Mouse (Mus musculus): ENCODE results near the gene Sebox. TPM values are rescaled to one million over a fixed set of nuclear protein-coding genes. Genes with fewer than 3 reads are reported as not detected.
A peak's percentile ranks its signal among the peaks of the same experiment; 100 is the strongest.

Sebox gene
- polyA plus RNA-seq, 1 experiment: not detected

DNA sequence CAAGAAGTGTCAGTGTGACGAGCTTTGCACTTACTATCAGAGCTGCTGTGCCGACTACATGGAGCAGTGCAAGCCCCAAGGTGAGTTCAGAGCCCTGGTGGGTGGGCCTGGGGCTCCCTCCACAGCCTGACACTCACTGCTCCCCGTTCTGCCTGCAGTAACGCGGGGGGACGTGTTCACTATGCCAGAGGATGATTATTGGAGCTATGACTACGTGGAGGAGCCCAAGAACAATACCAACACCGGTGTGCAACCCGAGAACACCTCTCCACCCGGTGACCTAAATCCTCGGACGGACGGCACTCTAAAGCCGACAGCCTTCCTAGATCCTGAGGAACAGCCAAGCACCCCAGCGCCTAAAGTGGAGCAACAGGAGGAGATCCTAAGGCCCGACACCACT is 3.7 kb upstream of the Sebox start:
- TF ChIP-seq CTCF (IDR thresholded peaks at IDR 0.05; ENCODE audit: low read depth, low read length): no peak
- TF ChIP-seq POLR2A (IDR thresholded peaks at IDR 0.05; ENCODE audit: insufficient read depth, low read length): no peak
- TF ChIP-seq EP300 (IDR thresholded peaks at IDR 0.05; ENCODE audit: insufficient read depth, low read depth, low read length): no peak
- no peak overlapping the region for H3K9ac ChIP-seq (ENCODE audit: low read depth, poor library complexity, severe bottlenecking)
- no peak overlapping the region for H3K4me3 ChIP-seq (ENCODE audit: low read depth, low read length)
- no peaks in the 10 kb centered on the region for H3K36me3 ChIP-seq (ENCODE audit: control insufficient read depth, insufficient read depth, low read length, poor library complexity, severe bottlenecking)
- H3K27ac ChIP-seq (ENCODE audit: insufficient read depth, low read length): no peak overlapping the region
- no peaks in the 10 kb centered on the region for H3K9me3 ChIP-seq (replicated peaks; ENCODE audit: control insufficient read depth, insufficient read depth, low read length, poor library complexity, severe bottlenecking)
- H3K4me1 ChIP-seq (ENCODE audit: control insufficient read depth, insufficient read depth, low read length): no peaks in the 10 kb centered on the region
- no peaks in the 10 kb centered on the region for H3K27me3 ChIP-seq (ENCODE audit: control insufficient read depth, insufficient read depth, low read length, poor library complexity, severe bottlenecking)

DNA sequence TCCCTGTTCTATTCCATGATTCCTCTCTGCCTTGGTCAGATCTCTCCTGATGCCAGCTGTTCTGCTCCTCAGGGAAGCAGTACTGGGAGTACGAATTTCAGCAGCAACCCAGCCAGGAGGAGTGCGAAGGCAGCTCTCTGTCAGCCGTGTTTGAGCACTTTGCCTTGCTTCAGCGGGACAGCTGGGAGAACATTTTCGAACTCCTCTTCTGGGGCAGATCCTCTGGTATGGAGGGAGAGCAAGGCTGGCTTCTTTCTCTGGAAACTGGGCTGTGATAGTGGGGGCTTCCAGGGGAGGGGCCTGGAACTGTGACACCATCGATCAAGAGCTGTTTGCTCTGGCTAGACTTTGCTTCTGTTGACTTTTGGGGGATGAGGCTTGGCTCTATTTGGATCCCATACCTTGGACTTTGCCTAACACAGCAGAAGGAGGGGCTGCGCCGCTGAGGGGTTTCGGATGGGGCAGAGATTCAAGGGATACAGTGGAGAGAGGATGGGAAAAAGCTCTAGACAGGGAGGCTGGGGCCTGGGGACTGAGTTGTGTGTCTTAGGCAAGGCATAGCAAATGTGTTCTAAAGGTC is 2.5 kb upstream of the Sebox start:
- Histone ChIP-seq H3K27ac (ENCODE audit: insufficient read depth, low read length) (no peak overlapping the region), H3K4me1 (ENCODE audit: control insufficient read depth, insufficient read depth, low read length) (no peaks in the 10 kb centered on the region), H3K36me3 (ENCODE audit: control insufficient read depth, insufficient read depth, low read length, poor library complexity, severe bottlenecking) (peaks cover 4% of the 10 kb centered on the region; the same call in 1 of the 2 replicates), H3K9me3 (replicated peaks; ENCODE audit: control insufficient read depth, insufficient read depth, low read length, poor library complexity, severe bottlenecking) (no peaks in the 10 kb centered on the region), H3K27me3 (ENCODE audit: control insufficient read depth, insufficient read depth, low read length, poor library complexity, severe bottlenecking) (no peaks in the 10 kb centered on the region), H3K9ac (ENCODE audit: low read depth, poor library complexity, severe bottlenecking) (no peak overlapping the region), H3K4me3 (ENCODE audit: low read depth, low read length) (no peak overlapping the region)
- TF ChIP-seq CTCF (IDR thresholded peaks at IDR 0.05; ENCODE audit: low read depth, low read length) (no peak), POLR2A (IDR thresholded peaks at IDR 0.05; ENCODE audit: insufficient read depth, low read length) (no peak), EP300 (IDR thresholded peaks at IDR 0.05; ENCODE audit: insufficient read depth, low read depth, low read length) (no peak)

DNA sequence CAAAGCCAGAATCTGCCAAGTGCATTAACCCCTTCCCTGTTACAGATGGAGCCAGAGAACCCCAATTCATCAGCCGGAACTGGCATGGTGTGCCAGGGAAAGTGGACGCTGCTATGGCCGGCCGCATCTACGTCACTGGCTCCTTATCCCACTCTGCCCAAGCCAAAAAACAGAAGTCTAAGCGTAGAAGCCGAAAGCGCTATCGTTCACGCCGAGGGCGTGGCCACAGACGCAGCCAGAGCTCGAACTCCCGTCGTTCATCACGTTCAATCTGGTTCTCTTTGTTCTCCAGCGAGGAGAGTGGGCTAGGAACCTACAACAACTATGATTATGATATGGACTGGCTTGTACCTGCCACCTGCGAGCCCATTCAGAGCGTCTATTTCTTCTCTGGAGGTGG is 1.7 kb upstream of the Sebox start:
- H3K4me3 ChIP-seq (ENCODE audit: low read depth, low read length): no peak overlapping the region
- H3K9ac ChIP-seq (ENCODE audit: low read depth, poor library complexity, severe bottlenecking): no peak overlapping the region
- no peaks in the 10 kb centered on the region for H3K27me3 ChIP-seq (ENCODE audit: control insufficient read depth, insufficient read depth, low read length, poor library complexity, severe bottlenecking)
- H3K9me3 ChIP-seq (replicated peaks; ENCODE audit: control insufficient read depth, insufficient read depth, low read length, poor library complexity, severe bottlenecking): no peaks in the 10 kb centered on the region
- TF ChIP-seq CTCF (IDR thresholded peaks at IDR 0.05; ENCODE audit: low read depth, low read length) (no peak), POLR2A (IDR thresholded peaks at IDR 0.05; ENCODE audit: insufficient read depth, low read length) (no peak), EP300 (IDR thresholded peaks at IDR 0.05; ENCODE audit: insufficient read depth, low read depth, low read length) (no peak)
- H3K4me1 ChIP-seq (ENCODE audit: control insufficient read depth, insufficient read depth, low read length): no peaks in the 10 kb centered on the region
- peaks cover 10% of the 10 kb centered on the region for H3K36me3 ChIP-seq (ENCODE audit: control insufficient read depth, insufficient read depth, low read length, poor library complexity, severe bottlenecking)
- no peak overlapping the region for H3K27ac ChIP-seq (ENCODE audit: insufficient read depth, low read length)

DNA sequence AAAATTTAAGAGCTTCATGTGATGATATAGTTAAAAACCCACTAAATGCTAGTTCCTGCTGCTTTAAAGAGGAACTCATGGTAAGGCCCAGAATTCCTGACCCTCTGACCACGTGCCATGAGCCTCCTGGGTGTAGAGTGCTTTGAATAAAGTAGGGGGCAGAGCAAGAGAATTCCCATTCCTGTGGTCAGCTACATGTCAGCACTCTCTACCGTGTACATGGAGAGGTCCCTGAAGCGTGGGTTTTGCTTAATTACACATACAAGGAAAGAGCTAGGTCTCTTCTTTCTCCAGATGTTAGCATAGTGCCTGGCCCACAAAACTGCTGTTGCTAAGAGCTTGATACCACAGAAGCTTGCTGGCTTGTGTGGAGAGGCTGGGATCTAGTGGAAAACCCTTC is 2.2 kb downstream of the Sebox start:
- Histone ChIP-seq H3K9ac (ENCODE audit: low read depth, poor library complexity, severe bottlenecking) (no peak overlapping the region), H3K27me3 (ENCODE audit: control insufficient read depth, insufficient read depth, low read length, poor library complexity, severe bottlenecking) (no peaks in the 10 kb centered on the region), H3K4me1 (ENCODE audit: control insufficient read depth, insufficient read depth, low read length) (no peaks in the 10 kb centered on the region), H3K4me3 (ENCODE audit: low read depth, low read length) (no peak overlapping the region), H3K36me3 (ENCODE audit: control insufficient read depth, insufficient read depth, low read length, poor library complexity, severe bottlenecking) (peaks cover 46% of the 10 kb centered on the region), H3K27ac (ENCODE audit: insufficient read depth, low read length) (no peak overlapping the region), H3K9me3 (replicated peaks; ENCODE audit: control insufficient read depth, insufficient read depth, low read length, poor library complexity, severe bottlenecking) (no peaks in the 10 kb centered on the region)
- no peak for TF ChIP-seq POLR2A (IDR thresholded peaks at IDR 0.05; ENCODE audit: insufficient read depth, low read length)
- TF ChIP-seq EP300 (IDR thresholded peaks at IDR 0.05; ENCODE audit: insufficient read depth, low read depth, low read length): no peak
- no peak for TF ChIP-seq CTCF (IDR thresholded peaks at IDR 0.05; ENCODE audit: low read depth, low read length)

DNA sequence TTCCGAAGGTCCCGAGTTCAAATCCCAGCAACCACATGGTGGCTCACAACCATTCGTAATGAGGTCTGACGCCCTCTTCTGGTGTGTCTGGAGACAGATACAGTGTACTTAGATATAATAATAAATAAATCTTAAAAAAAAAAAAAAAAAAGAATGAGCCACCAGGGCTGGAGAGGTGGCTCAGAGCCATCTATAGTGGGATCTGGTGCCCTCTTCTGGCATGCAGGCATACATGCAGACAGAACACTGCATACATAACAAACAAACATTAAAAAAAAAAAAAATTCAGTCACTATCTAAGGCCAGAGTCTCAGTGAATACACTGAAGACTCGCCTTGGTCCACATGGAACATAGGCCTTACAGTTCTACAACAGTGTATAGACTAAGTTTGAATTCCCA is 5.9 kb downstream of the Sebox start:
- Histone ChIP-seq H3K9me3 (replicated peaks; ENCODE audit: control insufficient read depth, insufficient read depth, low read length, poor library complexity, severe bottlenecking) (no peaks in the 10 kb centered on the region), H3K36me3 (ENCODE audit: control insufficient read depth, insufficient read depth, low read length, poor library complexity, severe bottlenecking) (peaks cover 48% of the 10 kb centered on the region), H3K27ac (ENCODE audit: insufficient read depth, low read length) (no peak overlapping the region), H3K27me3 (ENCODE audit: control insufficient read depth, insufficient read depth, low read length, poor library complexity, severe bottlenecking) (no peaks in the 10 kb centered on the region), H3K4me1 (ENCODE audit: control insufficient read depth, insufficient read depth, low read length) (no peaks in the 10 kb centered on the region), H3K4me3 (ENCODE audit: low read depth, low read length) (no peak overlapping the region), H3K9ac (ENCODE audit: low read depth, poor library complexity, severe bottlenecking) (no peak overlapping the region)
- peak; percentile 39 for TF ChIP-seq CTCF (IDR thresholded peaks at IDR 0.05; ENCODE audit: low read depth, low read length)
- TF ChIP-seq POLR2A (IDR thresholded peaks at IDR 0.05; ENCODE audit: insufficient read depth, low read length): no peak

DNA sequence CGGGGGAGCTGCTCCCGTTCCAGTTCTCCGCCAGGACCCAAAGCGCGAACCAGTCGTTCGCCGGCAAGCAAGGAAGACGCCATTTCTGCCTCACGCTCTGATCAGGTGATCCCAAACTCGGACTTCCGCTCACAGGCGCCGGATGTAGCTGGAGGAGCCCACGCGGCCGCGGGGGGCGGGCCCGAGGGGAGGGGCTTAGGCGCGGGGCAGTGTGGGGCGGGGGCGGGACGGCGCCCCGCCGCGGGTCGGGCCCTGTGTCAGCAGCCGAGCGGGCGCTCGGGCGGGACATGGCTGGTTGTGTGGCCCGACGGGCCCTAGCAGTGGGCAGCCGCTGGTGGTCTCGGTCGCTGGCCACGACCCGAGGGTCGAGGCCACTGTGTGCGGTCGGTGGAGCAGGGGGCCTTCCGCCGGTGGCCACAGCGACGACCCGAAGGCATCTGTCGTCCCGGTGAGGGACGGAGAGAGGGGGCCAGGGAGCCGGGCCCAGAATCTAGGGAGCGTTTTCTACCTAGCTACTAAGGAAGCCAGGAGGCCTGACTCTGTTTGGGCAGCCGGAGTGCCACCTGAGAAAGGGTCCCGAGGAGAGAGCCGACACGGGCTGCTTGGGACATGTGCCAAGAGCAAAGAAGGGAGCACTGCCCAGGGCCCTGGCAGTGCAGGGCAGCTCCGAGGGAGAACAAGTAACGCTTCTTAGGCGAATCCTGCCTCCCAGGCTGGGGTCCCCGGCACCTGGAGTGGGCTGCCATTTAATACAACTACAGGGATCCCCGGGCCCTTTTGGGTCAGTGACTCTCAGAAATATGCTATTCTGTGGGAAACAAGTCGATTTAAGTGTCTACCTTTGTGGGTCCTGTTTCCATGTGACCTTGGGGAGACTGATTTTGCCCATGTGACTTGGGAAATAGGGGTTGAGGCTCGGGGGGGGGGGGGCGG is 9.0 kb downstream of the Sebox start, which contains the start of the genes Tmem199 and Poldip2:
Tmem199 (minus strand) TSS at position 148 of the 933 bp plus-strand sequence.
Poldip2 (plus strand) TSS at position 169 of the 933 bp plus-strand sequence.
- Histone ChIP-seq H3K4me3 (ENCODE audit: low read depth, low read length) (peak within 1 kb of the TSS; percentile 97), H3K4me1 (ENCODE audit: control insufficient read depth, insufficient read depth, low read length) (no peaks in the 10 kb centered on the region), H3K36me3 (ENCODE audit: control insufficient read depth, insufficient read depth, low read length, poor library complexity, severe bottlenecking) (peaks cover 50% of the 10 kb centered on the region), H3K27me3 (ENCODE audit: control insufficient read depth, insufficient read depth, low read length, poor library complexity, severe bottlenecking) (no peaks in the 10 kb centered on the region), H3K9ac (ENCODE audit: low read depth, poor library complexity, severe bottlenecking) (peak within 1 kb of the TSS; percentile 98), H3K27ac (ENCODE audit: insufficient read depth, low read length) (peak within 1 kb of the TSS; percentile 91), H3K9me3 (replicated peaks; ENCODE audit: control insufficient read depth, insufficient read depth, low read length, poor library complexity, severe bottlenecking) (no peaks in the 10 kb centered on the region)
- TF ChIP-seq CTCF (IDR thresholded peaks at IDR 0.05; ENCODE audit: low read depth, low read length): no peak
- TF ChIP-seq POLR2A (IDR thresholded peaks at IDR 0.05; ENCODE audit: insufficient read depth, low read length): peak; percentile 51
